Mouse (Mus musculus) liver, embryonic 14.5 days (tissue): Measurements from ENCODE around the gene Ctnna2.

Experiments used
- CTCF ChIP-seq: IDR thresholded peaks from 2 replicates; pipeline ENCODE4 v1.5.1; 2016; ENCODE audit warnings: antibody characterized with exemption, low read depth, control low read depth
- EP300 ChIP-seq: IDR thresholded peaks from 2 replicates; pipeline ENCODE4 v1.6.1; 2016; ENCODE audit warnings: antibody characterized with exemption, low read depth

DNA sequence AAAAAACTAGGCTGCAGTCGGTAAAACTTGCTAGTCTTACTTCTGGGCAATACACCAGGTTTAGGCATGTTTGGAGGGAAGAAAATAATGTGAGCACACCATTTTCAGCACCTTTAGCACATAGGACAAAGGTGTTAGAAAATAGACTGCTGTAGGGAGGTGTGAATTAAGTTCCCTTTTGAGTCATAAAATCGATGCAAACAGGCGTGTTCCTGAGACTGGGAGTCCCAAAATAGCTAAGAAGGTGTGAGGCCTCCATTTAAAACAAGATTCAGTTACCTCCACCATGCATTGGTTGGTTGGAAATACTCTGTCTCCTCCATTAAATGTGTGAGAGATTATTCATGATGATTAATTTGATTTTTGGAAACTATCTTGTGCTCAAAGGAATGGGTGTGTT, 50.1 kb downstream of the Ctnna2 start:
- no peak for TF ChIP-seq CTCF
- no peak for TF ChIP-seq EP300
